Mouse (Mus musculus): Measurements from ENCODE around the gene Frs2. TPM values are rescaled to one million over a fixed set of nuclear protein-coding genes. Genes with fewer than 3 reads are reported as not detected.

The Frs2 gene
- total RNA-seq, 2 experiments from 2014 or later: 38.3 to 43.6 TPM

DNA sequence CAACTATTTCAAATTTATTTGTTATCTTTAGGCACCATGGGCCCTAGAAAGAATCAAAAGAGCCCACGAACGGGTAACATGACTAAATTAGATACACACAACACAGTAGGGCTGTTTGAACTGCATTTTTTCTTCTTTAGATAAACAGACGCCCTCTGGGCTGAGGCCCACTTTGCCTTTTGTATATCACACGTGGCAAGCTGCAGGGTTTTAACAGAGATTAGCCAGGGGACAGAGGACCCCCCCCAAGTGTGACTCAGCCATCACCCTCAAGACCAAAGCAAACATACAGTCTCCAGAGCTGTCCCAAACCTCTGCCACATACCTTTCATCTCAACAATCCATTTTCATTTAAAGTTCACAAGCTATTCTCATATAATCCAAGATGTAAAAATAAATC, 42.1 kb downstream of the Frs2 start:
- DNase-seq (ENCODE audit: low spot score in 2 of 2): no peak

DNA sequence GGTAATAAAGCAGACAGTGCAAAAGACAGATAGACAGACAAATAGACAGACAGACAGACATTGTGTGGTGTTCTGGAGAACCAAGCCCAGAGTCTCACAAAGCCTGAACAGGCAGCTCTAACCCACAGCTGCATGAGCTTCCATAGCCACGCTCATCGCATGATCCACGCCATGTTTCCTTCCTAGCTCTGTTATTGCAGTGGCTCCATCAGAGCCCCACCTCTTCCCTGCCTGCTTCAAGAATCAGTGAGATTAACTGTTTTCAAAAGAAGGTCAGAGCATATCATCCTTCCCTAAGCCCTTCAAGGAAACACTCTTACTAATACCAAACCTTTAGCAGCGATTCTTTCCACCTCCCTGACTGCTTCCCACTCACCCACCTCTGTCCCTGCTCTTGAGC, 43.3 kb downstream of the Frs2 start:
- no peak for DNase-seq (ENCODE audit: low spot score in 2 of 2)

DNA sequence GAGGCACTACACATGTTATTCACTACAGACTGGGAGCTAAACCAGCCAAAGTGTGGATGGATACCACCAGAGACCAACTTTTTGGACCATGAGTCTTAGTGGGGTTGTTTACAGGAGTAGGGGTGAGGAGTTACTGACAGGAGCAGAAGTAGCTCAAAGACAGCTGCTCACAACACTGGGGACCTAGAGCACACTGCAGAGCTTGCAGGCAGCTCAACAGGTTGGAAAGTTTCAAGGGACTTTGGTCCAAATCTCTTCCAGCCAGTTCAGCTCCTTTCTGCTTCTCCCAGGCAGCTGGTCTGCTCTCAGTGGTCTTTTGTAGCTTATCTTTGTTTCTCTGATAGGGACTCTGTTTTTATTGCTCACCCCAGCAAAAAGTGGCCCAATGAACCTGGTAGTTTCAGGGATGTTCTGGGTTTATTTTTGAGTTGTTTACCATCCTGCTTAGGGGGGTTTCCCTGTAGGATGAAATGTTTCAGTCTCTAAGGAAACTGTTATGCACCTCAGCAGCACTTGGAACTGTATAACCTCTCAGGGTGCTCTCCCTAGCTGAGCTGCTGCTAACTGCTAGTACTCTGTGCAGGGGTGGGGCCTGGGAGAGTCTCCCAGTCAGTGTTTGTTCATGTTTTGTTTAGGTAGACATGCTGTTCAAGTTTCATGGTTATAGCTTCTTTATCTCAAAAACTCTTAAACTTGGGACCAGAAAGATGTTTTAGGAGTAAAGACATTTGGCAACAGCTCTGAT, 44.3 kb downstream of the Frs2 start:
- no peak for DNase-seq (ENCODE audit: low spot score in 2 of 2)

DNA sequence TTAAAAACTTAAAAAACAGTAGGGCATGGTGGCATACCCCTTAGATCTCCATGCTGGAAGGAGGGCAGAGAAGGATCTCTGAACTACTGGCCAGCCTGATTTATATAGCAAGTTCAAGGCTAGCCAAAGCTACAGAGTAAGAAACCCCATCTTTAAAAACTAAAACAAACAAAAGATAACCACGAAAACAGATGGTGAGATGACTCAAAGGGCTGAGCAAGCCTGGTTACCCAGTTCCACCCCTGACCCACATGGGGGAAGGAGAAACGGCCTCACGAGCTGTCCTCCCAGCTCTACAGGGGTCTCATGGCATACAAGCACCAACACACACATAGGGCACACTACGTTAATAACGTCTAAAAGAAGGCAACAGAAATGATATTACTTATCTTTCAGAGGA, 48.2 kb downstream of the Frs2 start:
- DNase-seq (ENCODE audit: low spot score in 2 of 2): no peak

DNA sequence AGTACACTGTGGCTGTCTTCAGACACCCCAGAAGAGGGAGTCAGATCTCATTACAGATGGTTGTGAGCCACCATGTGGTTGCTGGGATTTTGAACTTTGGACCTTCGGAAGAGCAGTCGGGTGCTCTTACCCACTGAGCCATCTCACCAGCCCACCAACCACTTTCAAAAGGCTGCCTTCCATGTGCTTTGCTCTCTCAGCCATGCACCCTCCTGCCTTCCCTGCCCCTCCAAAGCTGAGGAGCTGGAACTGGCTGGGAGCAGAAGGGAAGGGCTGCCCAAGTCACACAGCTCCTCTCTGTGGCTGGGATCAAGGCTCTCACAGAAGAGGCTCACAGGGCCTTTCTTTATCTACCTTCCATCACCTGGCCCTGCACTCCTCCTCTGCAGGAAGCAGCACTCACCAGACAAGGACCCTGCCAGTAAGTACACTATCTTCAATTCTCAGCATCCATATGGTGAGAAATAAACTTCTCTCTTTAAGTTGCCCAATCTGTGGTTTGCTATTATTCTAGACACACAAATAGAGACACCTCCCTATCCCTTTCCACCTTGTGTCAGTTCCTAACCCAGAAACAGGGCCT, 51.1 kb downstream of the Frs2 start:
- no peak for DNase-seq (ENCODE audit: low spot score in 2 of 2)

DNA sequence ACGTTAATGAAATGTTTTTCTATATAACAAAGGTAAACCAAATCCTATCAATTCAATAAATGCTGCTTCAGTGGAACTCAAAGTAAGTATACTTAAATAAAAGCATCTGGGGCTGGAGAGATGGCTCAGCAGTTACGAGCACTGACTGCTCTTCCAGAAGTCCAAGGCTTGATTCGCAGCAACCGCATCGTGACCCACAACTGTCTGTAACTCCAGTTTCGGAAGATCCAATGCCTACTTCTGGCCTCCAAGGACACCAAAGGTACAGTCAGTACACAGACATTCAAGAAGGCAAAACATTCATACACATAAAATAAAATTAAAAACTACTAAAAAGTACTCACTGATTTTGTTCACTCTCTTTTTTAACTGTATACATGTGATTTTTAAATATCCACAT, 52.2 kb downstream of the Frs2 start:
- no peak for DNase-seq (ENCODE audit: low spot score in 2 of 2)

DNA sequence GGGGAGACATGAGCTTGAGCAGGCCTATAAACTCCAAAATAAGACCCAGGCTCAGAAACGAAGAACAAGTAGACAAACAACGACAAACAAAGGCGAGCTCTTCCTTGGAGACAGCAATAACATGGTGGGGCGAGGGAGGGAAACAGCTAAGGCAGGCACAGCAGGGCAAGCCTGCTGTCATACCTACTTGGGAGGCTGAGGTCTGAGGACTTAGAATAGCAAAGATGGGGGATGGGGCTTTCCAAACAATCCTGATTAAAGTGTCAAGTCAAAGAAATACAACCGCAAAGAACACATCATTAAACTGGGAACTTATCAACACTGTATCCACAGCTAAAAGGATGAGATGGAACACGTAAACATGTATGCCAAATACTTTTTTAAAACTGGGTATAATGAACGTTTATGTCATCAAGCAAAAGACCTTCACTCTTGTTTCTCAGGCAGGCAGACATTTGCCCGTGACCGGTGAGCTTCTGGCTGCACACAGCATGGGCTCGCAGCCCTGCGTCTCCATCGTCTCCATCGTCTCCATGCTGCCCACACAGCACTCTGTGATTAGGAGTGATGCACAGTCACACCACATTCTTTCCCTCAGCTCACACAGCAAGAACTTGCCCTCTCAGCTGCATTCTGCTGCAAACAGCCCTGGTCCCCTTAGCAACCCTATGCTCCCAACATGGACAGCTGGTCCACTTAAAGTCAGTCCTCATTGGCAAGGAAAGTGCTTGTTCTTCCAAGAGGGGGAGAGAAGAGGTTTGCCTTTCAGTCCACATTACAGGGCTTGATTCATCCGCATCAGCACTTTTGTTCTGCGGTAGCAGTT, 53.6 kb downstream of the Frs2 start:
- peak; percentile 22 to 40 for DNase-seq (ENCODE audit: low spot score in 2 of 2)

DNA sequence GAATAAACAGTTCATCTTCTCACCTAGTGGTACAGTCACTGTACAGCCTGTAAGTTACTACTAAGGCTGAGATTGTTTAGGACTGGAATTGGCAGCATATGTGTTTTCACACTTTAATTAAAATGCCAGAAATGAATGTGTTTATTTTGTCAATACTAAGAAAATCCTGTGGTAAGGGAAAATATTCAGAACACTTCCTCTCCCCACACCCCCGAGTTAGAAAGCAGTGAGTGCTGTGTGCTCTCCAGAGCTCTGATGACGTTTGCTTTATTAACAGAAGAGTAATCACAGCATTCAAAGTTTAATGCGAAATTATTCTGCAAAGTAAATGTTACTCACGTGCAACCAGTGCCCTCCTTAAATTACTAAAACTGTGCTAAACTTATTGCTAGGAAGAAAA, 58.7 kb downstream of the Frs2 start:
- DNase-seq (ENCODE audit: low spot score in 2 of 2): no peak

DNA sequence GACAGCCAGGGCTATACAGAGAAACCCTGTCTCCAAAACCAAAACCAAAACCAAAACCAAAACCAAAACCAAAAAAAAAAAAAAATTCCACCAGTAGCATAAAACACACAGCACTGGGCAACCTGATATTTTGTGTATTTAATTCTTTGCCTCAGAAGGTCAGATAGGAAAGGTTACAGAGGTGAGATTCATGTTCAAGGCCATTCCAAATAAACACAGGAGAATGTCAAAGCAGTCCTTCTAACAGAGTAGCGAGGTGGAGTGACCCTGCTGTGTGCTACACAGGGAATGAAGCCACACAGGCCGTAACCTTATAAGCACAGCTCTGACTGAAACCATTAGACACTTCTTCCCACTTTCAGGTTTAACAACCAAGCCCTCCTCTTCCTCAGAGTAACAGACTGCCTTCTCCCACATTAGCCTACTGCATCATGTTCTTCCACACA, 66.4 kb downstream of the Frs2 start:
- no peak for DNase-seq (ENCODE audit: low spot score in 2 of 2)

DNA sequence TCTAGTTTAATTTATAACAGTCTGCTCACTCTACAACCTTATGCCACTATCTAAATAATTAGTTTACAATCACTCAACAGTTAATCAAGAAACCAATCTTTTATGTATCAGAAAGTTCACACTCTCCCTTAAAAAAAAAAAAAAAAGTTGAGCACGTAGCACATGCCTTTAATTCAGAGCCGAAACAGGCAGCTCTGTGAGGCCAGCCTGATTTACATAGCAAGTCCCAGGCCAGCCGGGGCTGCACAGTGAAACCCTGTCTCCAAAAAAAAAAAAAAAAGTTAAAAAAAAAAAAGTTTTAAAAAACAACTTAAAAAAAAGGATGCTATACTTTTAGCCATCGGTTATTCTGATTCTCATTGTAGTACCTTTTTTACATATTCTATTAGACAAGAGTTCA, 67.0 kb downstream of the Frs2 start:
- no peak for DNase-seq (ENCODE audit: low spot score in 2 of 2)

DNA sequence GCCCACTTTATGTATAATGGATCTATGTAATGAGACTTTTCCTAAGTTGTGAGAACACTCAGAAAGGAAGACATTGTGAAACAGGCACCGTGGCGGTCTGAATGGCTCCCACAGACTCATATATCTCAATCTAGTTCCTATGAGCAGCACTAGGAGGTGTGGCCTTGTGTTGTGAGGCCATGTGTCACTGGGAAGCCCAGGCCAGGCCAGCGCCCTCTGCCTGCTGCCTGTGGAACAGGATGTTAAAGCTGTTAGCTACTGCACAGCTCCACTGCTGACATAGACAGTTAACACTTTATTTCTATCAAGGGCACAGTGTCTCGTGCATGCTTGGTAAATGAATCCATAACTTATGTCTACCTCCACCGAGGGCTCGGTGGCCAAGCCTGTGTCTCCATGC, 70.0 kb downstream of the Frs2 start:
- no peak for DNase-seq (ENCODE audit: low spot score in 2 of 2)

DNA sequence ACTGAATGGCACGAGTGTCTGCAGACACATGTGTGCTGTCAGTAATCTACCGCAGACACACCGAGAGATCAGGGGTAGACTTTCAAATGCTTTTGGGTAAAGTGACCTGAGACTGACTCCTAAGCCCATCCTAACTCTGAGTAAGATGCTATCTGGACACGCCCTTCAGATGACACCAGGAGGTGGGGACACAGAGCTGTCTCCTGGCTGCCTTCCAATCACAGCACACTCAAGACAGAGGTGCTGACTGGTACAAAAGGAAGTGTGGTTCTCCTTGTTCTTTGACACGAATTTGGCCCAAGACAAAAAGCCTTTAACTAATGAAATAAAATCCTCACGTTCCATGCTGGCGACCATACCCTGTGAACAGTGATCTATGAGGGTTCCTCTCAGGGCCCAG, 75.2 kb downstream of the Frs2 start:
- DNase-seq (ENCODE audit: low spot score in 2 of 2): no peak

DNA sequence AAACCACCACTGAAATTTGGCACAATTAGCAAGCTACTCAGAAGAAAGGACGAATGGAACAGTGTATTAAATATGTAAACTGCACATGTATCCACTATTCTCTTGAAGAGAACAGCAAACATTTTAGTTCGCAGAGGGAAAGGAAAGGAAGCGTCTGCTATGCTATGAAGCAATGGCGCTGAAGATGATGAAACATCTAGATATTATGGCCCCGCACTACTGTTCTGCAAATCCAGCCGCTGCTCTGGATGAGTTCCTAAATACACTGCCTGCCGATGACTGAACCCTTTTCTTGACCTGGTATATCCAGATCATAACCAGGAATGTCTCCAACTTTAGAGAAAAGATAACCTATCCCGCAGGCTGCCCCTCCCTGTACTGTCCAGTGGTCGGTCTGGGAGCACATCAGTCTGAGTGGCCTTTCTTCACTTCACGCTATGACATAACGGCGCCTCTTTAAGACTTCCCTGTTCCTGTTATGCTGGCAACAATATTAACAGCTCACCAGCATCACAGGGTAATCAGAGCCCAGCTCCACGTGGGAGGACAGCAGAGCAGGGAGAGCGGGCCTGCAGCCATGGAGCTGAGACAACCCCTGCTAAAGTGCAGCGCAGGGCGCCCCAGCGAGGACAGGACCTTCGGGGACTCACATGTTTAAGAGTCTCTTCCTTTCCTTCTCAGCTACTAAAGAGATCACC, 76.0 kb downstream of the Frs2 start:
- DNase-seq (ENCODE audit: low spot score in 2 of 2): peak in 1 of 2 experiments; percentile 24

DNA sequence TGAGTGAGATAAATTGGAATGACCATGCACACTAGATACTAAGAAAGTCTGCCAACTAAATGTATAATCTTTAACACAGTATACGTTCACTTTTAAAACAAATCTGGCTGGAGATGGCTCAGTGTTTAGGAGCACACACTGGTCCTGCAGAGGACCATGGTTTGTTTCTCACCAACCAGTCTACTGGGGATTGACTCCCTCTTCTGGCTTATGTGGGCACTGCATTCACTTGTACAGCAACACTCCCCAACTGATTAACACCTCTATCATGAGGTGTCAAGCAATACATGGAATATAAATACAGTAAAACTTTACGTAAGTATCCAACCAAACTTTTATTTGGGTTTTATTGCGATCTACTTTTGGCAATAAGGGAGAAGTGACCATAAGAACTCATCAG, 79.2 kb downstream of the Frs2 start:
- DNase-seq (ENCODE audit: low spot score in 2 of 2): no peak

DNA sequence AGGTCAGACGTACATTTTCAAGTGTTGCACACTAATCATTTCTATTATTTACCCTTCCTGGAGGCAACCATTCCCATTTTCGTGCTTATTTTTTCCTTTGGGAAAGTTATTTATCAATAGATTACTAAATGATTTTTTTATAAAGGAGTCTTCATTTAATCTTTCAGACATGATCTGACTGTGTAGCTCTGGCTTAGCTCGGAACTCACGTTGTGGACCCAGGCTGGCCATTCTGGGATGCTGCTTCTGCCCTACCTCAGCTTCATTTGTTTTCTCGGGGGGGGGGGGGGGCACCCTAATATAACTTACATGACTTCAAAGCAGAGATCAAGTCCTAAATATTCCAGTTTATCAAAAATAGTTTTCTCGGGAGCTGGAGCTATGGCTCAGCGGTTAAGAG, 84.3 kb downstream of the Frs2 start:
- no peak for DNase-seq (ENCODE audit: low spot score in 2 of 2)

DNA sequence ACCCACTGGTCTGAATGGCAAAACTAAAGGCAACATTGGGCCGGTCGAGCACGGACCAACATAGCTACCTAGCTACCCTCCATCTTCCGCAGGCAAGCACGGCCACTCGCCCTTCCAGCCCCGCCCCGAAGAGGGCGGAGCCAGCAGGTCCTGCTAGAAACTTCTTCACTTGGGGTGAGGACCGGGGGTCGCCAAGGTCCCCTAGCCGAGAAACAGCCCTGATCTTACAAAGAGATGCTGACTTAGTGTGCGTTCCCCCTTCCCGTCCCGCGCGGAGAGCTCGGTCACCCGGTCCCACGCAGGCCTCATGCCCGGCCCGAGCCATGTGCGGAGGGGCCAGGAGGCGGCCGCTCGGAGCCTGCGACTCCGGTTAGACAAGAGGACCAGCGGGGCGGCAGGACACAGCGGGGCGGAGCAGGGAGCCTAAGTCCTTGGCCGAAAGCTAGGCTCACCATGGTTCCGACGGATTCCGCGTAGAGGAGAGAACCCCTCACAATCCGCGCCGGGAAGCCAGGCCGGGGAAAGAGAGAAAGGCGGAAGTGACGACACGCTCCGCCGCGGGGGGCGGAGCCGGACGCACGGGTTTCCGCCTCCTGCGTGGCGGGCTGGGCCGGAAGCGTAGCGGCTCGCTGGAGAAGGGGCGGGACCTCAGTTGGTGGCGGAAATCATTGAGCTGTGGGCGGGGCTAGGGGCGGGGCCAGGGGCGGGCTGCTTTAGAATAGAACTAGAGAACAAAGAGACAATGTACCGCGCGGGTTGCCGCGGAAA, 84.9 kb downstream of the Frs2 start, which contains the start of gene Cct2:
Cct2 (minus strand) TSS at position 561 of the 768 bp plus-strand sequence.
- peak; percentile 82 to 92 for DNase-seq (ENCODE audit: low spot score in 2 of 2)

DNA sequence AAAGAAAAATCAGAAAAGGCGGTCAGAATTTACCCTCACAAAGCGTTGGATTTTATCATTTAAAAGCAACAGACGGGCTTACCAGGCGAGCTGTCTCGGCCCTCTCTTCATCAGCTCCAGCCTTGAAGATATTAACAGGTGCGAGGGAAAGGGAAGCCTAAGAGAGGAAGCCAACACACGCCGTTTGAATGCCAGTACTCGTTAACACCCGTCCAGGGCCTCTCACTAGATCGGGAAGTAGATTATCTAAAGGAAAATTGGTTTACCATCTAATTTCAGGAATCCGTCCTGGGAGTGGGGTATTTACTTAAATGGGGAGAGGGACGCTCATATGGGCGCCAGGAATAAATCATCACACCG, 85.5 kb downstream of the Frs2 start:
- no peak for DNase-seq (ENCODE audit: low spot score in 2 of 2)

DNA sequence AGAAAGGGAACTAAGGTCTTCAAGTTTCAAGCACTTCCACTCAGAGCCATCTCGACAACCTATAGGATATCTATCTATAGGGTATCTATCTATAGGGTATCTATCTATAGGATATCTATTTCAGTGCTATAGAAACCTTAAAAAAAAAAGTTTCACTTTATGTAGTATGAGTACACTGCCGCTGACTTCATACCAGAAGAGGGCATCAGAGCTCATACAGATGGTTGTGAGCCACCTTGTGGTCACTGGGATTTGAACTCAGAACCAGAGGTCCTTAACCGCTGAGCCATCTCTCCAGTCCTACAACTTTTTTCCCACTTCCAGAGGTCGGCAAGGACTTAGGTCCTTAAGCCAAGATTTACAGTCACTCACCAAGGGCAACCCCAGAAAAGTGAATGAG, 92.7 kb downstream of the Frs2 start:
- DNase-seq (ENCODE audit: low spot score in 2 of 2): no peak

DNA sequence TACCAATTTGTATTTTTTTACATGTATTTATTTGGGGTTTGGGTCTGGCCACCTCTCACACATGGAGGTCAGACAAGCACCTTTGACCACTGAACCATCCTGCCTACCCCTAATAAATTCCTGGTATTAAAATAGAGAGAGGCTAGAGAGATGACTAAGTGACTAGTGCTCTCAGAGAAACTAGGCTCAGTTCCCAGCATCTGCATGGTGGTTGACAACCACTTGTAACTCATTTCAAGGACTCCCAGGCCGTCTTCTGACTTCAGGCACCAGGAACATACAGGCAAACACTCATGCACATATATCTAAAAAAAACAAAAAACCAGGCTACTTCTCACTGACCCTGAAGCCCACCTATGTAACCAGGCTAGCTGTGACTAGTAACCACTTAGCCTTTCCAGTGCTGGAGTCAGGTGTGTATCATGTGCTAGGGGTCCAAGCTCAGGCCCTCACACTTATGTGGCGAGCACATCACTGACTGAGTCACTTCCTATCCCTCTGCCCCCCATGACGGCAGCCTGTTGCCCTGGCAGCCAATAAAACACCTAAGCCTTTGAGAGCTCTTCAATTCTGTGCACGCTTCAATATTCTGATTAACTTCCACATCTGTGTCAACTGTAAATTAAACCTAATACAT, 98.3 kb downstream of the Frs2 start:
- DNase-seq (ENCODE audit: low spot score in 2 of 2): no peak

DNA sequence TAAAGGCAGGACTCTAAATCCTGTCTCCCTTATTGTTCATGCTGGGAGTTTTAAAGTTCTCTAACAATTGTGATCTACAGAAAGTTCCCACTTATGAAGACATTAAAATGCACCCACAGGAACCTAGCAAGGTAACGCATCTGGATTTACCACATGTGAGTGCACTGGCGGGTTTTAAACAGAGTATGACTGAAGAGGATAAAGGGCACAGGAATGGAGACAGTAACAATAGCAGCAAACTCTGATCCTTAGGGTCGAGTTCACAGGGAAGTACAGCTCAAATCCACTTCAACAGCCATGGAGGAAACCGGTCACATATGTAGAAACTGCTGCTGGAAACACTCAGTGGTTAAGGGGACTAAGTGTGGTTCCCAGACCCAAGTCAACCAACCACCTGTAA, 99.1 kb downstream of the Frs2 start:
- no peak for DNase-seq (ENCODE audit: low spot score in 2 of 2)

All from layer of hippocampus, adult 18-20 months (tissue).